Comparison of ENCODE assay signal across 8 mouse cellular contexts in genomic region chr11:74831191-74831605, GRCm38 (mm10). TPM values are rescaled to one million over a fixed set of nuclear protein-coding genes. Genes with fewer than 3 reads are reported as not detected.
A peak's percentile ranks its signal among the peaks of the same experiment; 100 is the strongest.
DNase-seq lines count a peak whose midpoint lies in the region; ATAC-seq and TF ChIP-seq lines count a peak whose summit lies in the region.

No protein-coding gene starts in this region.

- TF ChIP-seq POLR2A in bone marrow macrophage, adult 2 months (IDR thresholded peaks at IDR 0.05; ENCODE audit: borderline replicate concordance, low read depth, low read length), result no peak

- H3K4me1 ChIP-seq in bone marrow macrophage, adult 2 months (ENCODE audit: control insufficient read depth, insufficient read depth, low read length), result peaks cover 54% of the 10 kb centered on the region
- H3K4me1 ChIP-seq in forebrain, embryonic 12.5 days, result peaks cover 51% of the 10 kb centered on the region
- H3K4me1 ChIP-seq in hindbrain, embryonic 15.5 days (replicated peaks), result peaks cover 45% of the 10 kb centered on the region
- H3K4me1 ChIP-seq in liver, embryonic 11.5 days (replicated peaks; ENCODE audit: control insufficient read depth, insufficient read depth, low read length), result peaks cover 44% of the 10 kb centered on the region

- H3K27ac ChIP-seq in bone marrow macrophage, adult 2 months (ENCODE audit: insufficient read depth, low read depth, low read length), result peak overlapping the region; percentile 88
- H3K27ac ChIP-seq in forebrain, embryonic 12.5 days, result peak overlapping the region; percentile 90
- H3K27ac ChIP-seq in hindbrain, embryonic 15.5 days (replicated peaks), result peak overlapping the region; percentile 95
- peak overlapping the region; percentile 99 for H3K27ac ChIP-seq in liver, embryonic 11.5 days (ENCODE audit: low read depth, low read length)

- H3K36me3 ChIP-seq in forebrain, embryonic 12.5 days (replicated peaks), result no peaks in the 10 kb centered on the region
- H3K36me3 ChIP-seq in hindbrain, embryonic 15.5 days, result no peaks in the 10 kb centered on the region
- no peaks in the 10 kb centered on the region for H3K36me3 ChIP-seq in liver, embryonic 11.5 days (ENCODE audit: control insufficient read depth, insufficient read depth, low read length)

- no peaks in the 10 kb centered on the region for H3K27me3 ChIP-seq in forebrain, embryonic 12.5 days
- no peaks in the 10 kb centered on the region for H3K27me3 ChIP-seq in hindbrain, embryonic 15.5 days
- H3K27me3 ChIP-seq in liver, embryonic 11.5 days (replicated peaks; ENCODE audit: control insufficient read depth, insufficient read depth, low read length), result no peaks in the 10 kb centered on the region

- H3K9ac ChIP-seq in forebrain, embryonic 12.5 days, result peak overlapping the region; percentile 83
- H3K9ac ChIP-seq in hindbrain, embryonic 15.5 days, result peak overlapping the region; percentile 93
- peak overlapping the region; percentile 72 for H3K9ac ChIP-seq in liver, embryonic 11.5 days (ENCODE audit: low read depth, low read length)

- 0 out of 2 replicates have a peak, but pooled peaks have one; percentile 2 for ATAC-seq in forebrain, embryonic 12.5 days (ENCODE audit: low FRiP score)
- no peak for ATAC-seq in hindbrain, embryonic 15.5 days (ENCODE audit: low FRiP score, low read depth)
- no peak for ATAC-seq in liver, embryonic 11.5 days (replicated peaks; ENCODE audit: low FRiP score)

- TF ChIP-seq CTCF in bone marrow macrophage, adult 2 months (IDR thresholded peaks at IDR 0.05; ENCODE audit: low read depth, low read length), result no peak

- WGBS in forebrain, embryonic 12.5 days, result under 1% methylated on average over 35 of the region's 35 CpGs
- WGBS in hindbrain, embryonic 15.5 days, result under 1% methylated on average over 35 of the region's 35 CpGs
- WGBS in liver, embryonic 11.5 days, result under 1% methylated on average over 35 of the region's 35 CpGs

- H3K4me2 ChIP-seq in forebrain, embryonic 12.5 days, result peak overlapping the region; percentile 85
- peak overlapping the region; percentile 85 for H3K4me2 ChIP-seq in hindbrain, embryonic 15.5 days
- H3K4me2 ChIP-seq in liver, embryonic 11.5 days, result peak overlapping the region; percentile 99

- H3K9me3 ChIP-seq in forebrain, embryonic 12.5 days, result no peaks in the 10 kb centered on the region
- H3K9me3 ChIP-seq in hindbrain, embryonic 15.5 days, result no peaks in the 10 kb centered on the region
- no peaks in the 10 kb centered on the region for H3K9me3 ChIP-seq in liver, embryonic 11.5 days (ENCODE audit: control insufficient read depth, low read length)

- H3K4me3 ChIP-seq in bone marrow macrophage, adult 2 months (ENCODE audit: insufficient read depth, low read length), result peak overlapping the region; percentile 83
- peak overlapping the region; percentile 83 for H3K4me3 ChIP-seq in forebrain, embryonic 12.5 days (replicated peaks)
- peak overlapping the region; percentile 88 for H3K4me3 ChIP-seq in hindbrain, embryonic 15.5 days
- H3K4me3 ChIP-seq in liver, embryonic 11.5 days (ENCODE audit: low read depth, low read length), result peak overlapping the region; percentile 80

- DNase-seq in layer of hippocampus, adult 9-11 months, result peak; percentile 66
- DNase-seq in layer of hippocampus, postnatal 36 days, result no peak
- peak; percentile 65 for DNase-seq in liver, embryonic 11.5 days (ENCODE audit: low spot score)
- DNase-seq in natural killer cell, adult 2 months (ENCODE audit: low spot score in 2 of 2), result peak; percentile 51 to 70
- peak; percentile 39 to 58 for DNase-seq in thymus, postnatal 10 days (ENCODE audit: low spot score in 2 of 2)

RNA-seq across cellular contexts. Expression of gene Mnt, which starts 0.5 kb away (rescaled TPM):
- 10 to 100 TPM; 28.3 to 30.5 TPM for total RNA-seq in layer of hippocampus, postnatal 36 days (2021)
- polyA plus RNA-seq in bone marrow macrophage, adult 2 months (2012; ENCODE audit: insufficient read depth, insufficient read length, missing spikeins), result 26.2 and 29.9 TPM in 2 replicates
- polyA plus RNA-seq in forebrain, embryonic 12.5 days (2016; fragmentation: Nextera tagmentation; extraction: Ambion mirVana), result 7.2 and 8.1 TPM in 2 replicates
- polyA plus RNA-seq in hindbrain, embryonic 15.5 days (2015; fragmentation: Nextera tagmentation; extraction: Ambion mirVana), result 8.7 and 9.7 TPM in 2 replicates
- polyA plus RNA-seq in liver, embryonic 11.5 days (2014; fragmentation: Nextera tagmentation; extraction: Ambion mirVana), result 3.5 and 3.9 TPM in 2 replicates

Comparison
In these comparisons a context has a peak if more than half of its experiments do, and no peak if none do; other contexts are left out.
1. DNase-seq: peak in layer of hippocampus, adult 9-11 months (single experiment), liver, embryonic 11.5 days (single experiment), natural killer cell, adult 2 months (2 of 2) and thymus, postnatal 10 days (2 of 2); none in layer of hippocampus, postnatal 36 days (0 of 2).
2. Peak in every context shown above with its lines, with median percentiles within 50 percentile points of each other: H3K27ac ChIP-seq, H3K4me3 ChIP-seq, H3K4me2 ChIP-seq and H3K9ac ChIP-seq.